Mouse (Mus musculus): ENCODE data around the gene Thada. TPM values are rescaled to one million over a fixed set of nuclear protein-coding genes. Genes with fewer than 3 reads are reported as not detected.

Gene Thada
- total and polyA plus RNA-seq, 3 experiments = 17.3 to 26.7 (median 22.2) TPM

DNA sequence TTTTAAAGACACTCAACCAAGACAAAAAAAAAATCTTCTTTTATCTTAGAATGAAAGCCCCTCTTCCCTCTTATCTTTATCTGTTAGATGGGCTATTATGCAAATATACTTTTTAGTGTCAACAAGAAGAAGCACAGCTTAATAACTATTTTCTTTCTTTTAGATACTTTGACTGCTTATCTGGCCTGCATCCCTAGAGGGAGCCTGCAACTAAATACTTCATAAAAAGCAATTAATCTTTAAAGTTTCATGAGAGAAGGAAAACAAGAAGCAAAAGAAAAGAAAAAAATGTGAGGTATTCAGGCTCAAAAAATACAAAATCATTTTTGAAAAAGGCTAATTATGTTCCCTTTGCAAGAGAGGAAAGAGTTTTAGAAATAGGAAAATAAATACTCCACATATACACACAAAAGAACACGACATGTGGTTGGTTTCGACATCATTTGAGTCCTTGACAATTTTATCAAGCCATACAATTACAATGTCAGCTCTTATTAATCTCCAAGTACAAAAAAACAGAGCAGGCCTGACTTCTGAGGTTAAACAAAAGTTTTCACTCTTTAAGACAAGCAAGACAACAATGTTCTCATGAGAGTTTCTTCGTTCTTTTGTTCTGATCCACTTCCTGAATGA, 32.1 kb upstream of the Thada start:
- dilution Hi-C loops (cut with MboI; ENCODE audit: extremely low pct_ligation_motif_present, extremely low pct_unique_long_range_greater_than_20kb, low sequenced_read_pairs) (no loop called here), in situ Hi-C loops (cut with MboI; ENCODE audit: low pct_ligation_motif_present, low pct_unique_long_range_greater_than_20kb, low sequenced_read_pairs) (no loop called here)
- H3K27ac ChIP-seq (ENCODE audit: insufficient read depth, low read depth) = no peak overlapping the region
- H3K4me3 ChIP-seq (replicated peaks in 1 of 3; ENCODE audit: low read depth in 2 of 3, low read length in 2 of 3, poor library complexity in 1 of 3) = no peak overlapping the region
- H3K4me2 ChIP-seq (ENCODE audit: insufficient read depth, low read depth, poor library complexity, severe bottlenecking) = no peak overlapping the region
- no peak overlapping the region for H3K9ac ChIP-seq (ENCODE audit: insufficient read depth, low read depth)
- H3K36me3 ChIP-seq (replicated peaks in 1 of 2; ENCODE audit: control insufficient read depth in 1 of 2, insufficient read depth in 1 of 2, low read length in 1 of 2) = no peaks in the 10 kb centered on the region
- no peaks in the 10 kb centered on the region for H3K79me2 ChIP-seq (replicated peaks; ENCODE audit: control insufficient read depth, extremely low read depth, insufficient read depth, poor library complexity, severe bottlenecking)
- no peak for DNase-seq (ENCODE audit: extremely low read depth)
- no peaks in the 10 kb centered on the region for H3K4me1 ChIP-seq (ENCODE audit: control insufficient read depth in 1 of 2, insufficient read depth in 2 of 2)
- H3K9me3 ChIP-seq (replicated peaks; ENCODE audit: low read length) = no peaks in the 10 kb centered on the region
- no peaks in the 10 kb centered on the region for H3K27me3 ChIP-seq (replicated peaks)
- TF ChIP-seq MXI1 (IDR thresholded peaks at IDR 0.05; ENCODE audit: low read depth, low read length) (no peak), CHD1 (IDR thresholded peaks at IDR 0.05; ENCODE audit: low read depth, low read length) (no peak), ETS1 (conservative IDR thresholded peaks at IDR 0.05; ENCODE audit: low read depth, low read length) (no peak), E2F4 (IDR thresholded peaks at IDR 0.05; ENCODE audit: insufficient replicate concordance, low read depth, low read length) (no peak), EP300 (IDR thresholded peaks at IDR 0.05; ENCODE audit: low read length) (no peak), CTCF (conservative IDR thresholded peaks at IDR 0.05 in 1 of 2, IDR thresholded peaks at IDR 0.05 in 1 of 2; ENCODE audit: low read depth in 2 of 2, low read length in 2 of 2) (no peak), TBP (conservative IDR thresholded peaks at IDR 0.05; ENCODE audit: low read depth, low read length) (no peak)

DNA sequence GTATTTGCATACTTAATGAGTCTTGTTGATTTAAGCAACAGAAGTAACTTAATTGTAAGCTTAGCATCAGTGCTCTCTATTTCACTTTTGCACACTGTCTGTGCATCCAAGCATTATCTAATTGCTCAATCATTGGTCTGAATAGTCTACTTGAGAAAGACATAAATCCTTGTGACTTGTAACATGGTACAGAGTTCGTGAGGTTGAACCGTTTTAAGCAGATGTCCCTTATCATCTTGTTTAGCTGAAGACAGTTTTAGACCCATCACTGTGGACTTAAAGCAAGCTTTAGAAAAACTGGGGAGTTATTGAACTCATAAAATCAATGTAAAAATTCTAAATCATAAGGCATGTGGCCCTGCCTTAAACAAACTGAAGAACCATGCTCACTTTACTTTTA, 31.6 kb upstream of the Thada start:
- Histone ChIP-seq H3K4me1 (ENCODE audit: control insufficient read depth in 1 of 2, insufficient read depth in 2 of 2) (no peaks in the 10 kb centered on the region), H3K4me3 (replicated peaks in 1 of 3; ENCODE audit: low read depth in 2 of 3, low read length in 2 of 3, poor library complexity in 1 of 3) (no peak overlapping the region), H3K27ac (ENCODE audit: insufficient read depth, low read depth) (no peak overlapping the region), H3K9me3 (replicated peaks; ENCODE audit: low read length) (no peaks in the 10 kb centered on the region), H3K9ac (ENCODE audit: insufficient read depth, low read depth) (no peak overlapping the region), H3K36me3 (replicated peaks in 1 of 2; ENCODE audit: control insufficient read depth in 1 of 2, insufficient read depth in 1 of 2, low read length in 1 of 2) (no peaks in the 10 kb centered on the region), H3K4me2 (ENCODE audit: insufficient read depth, low read depth, poor library complexity, severe bottlenecking) (no peak overlapping the region), H3K27me3 (replicated peaks) (no peaks in the 10 kb centered on the region), H3K79me2 (replicated peaks; ENCODE audit: control insufficient read depth, extremely low read depth, insufficient read depth, poor library complexity, severe bottlenecking) (no peaks in the 10 kb centered on the region)
- DNase-seq (ENCODE audit: extremely low read depth) = no peak
- dilution Hi-C loops (cut with MboI; ENCODE audit: extremely low pct_ligation_motif_present, extremely low pct_unique_long_range_greater_than_20kb, low sequenced_read_pairs) = no loop called here
- in situ Hi-C loops (cut with MboI; ENCODE audit: low pct_ligation_motif_present, low pct_unique_long_range_greater_than_20kb, low sequenced_read_pairs) = no loop called here
- TF ChIP-seq ELF1 (IDR thresholded peaks at IDR 0.05; ENCODE audit: low read depth, low read length) = no peak
- no peak for TF ChIP-seq CHD1 (IDR thresholded peaks at IDR 0.05; ENCODE audit: low read depth, low read length)

DNA sequence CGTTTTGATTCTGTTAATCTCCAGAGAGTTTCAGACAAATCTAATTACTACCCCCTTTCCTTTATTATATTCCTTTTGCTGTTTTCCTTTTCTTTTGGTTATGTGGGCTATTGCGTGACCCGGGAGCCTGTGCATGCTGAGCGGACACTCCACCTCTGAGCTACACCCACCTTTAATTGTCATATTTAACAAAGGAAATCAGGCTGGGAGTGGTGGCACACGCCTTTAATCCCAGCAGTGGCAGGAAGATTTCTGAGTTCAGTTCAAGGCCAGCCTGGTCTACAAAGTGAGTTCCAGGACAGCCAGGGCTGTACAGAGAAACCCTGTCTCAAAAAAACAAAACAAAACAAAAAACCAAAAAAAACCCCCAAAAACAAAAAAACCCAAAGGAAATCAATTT, 31.0 kb upstream of the Thada start:
- H3K36me3 ChIP-seq (replicated peaks in 1 of 2; ENCODE audit: control insufficient read depth in 1 of 2, insufficient read depth in 1 of 2, low read length in 1 of 2) = no peaks in the 10 kb centered on the region
- H3K4me3 ChIP-seq (replicated peaks in 1 of 3; ENCODE audit: low read depth in 2 of 3, low read length in 2 of 3, poor library complexity in 1 of 3) = no peak overlapping the region
- no peak overlapping the region for H3K27ac ChIP-seq (ENCODE audit: insufficient read depth, low read depth)
- H3K4me2 ChIP-seq (ENCODE audit: insufficient read depth, low read depth, poor library complexity, severe bottlenecking) = no peak overlapping the region
- DNase-seq (ENCODE audit: extremely low read depth) = no peak
- no peak overlapping the region for H3K9ac ChIP-seq (ENCODE audit: insufficient read depth, low read depth)
- dilution Hi-C loops (cut with MboI; ENCODE audit: extremely low pct_ligation_motif_present, extremely low pct_unique_long_range_greater_than_20kb, low sequenced_read_pairs) = no loop called here
- H3K27me3 ChIP-seq (replicated peaks) = no peaks in the 10 kb centered on the region
- no peaks in the 10 kb centered on the region for H3K4me1 ChIP-seq (ENCODE audit: control insufficient read depth in 1 of 2, insufficient read depth in 2 of 2)
- TF ChIP-seq TBP (conservative IDR thresholded peaks at IDR 0.05; ENCODE audit: low read depth, low read length) (no peak), RCOR1 (conservative IDR thresholded peaks at IDR 0.05; ENCODE audit: low read depth, low read length) (no peak), EP300 (IDR thresholded peaks at IDR 0.05; ENCODE audit: low read length) (no peak), MEF2A (IDR thresholded peaks at IDR 0.05; ENCODE audit: borderline replicate concordance, low read depth, low read length) (no peak), NELFE (IDR thresholded peaks at IDR 0.05; ENCODE audit: low read depth, low read length) (no peak), JUN (IDR thresholded peaks at IDR 0.05; ENCODE audit: insufficient read depth, low read depth, low read length) (no peak), RAD21 (IDR thresholded peaks at IDR 0.05; ENCODE audit: low read depth, low read length) (no peak), NRF1 (IDR thresholded peaks at IDR 0.05; ENCODE audit: low read depth, low read length) (no peak), UBTF (IDR thresholded peaks at IDR 0.05; ENCODE audit: low read depth, low read length) (no peak), ZC3H11A (IDR thresholded peaks at IDR 0.05; ENCODE audit: low read depth, low read length) (no peak), MXI1 (IDR thresholded peaks at IDR 0.05; ENCODE audit: low read depth, low read length) (no peak), HCFC1 (IDR thresholded peaks at IDR 0.05; ENCODE audit: low read depth, low read length) (no peak), USF1 (IDR thresholded peaks at IDR 0.05; ENCODE audit: low read depth, low read length) (no peak), CHD2 (IDR thresholded peaks at IDR 0.05; ENCODE audit: low read length) (no peak), POLR2A (IDR thresholded peaks at IDR 0.05; ENCODE audit: low read depth, low read length) (no peak), ETS1 (conservative IDR thresholded peaks at IDR 0.05; ENCODE audit: low read depth, low read length) (no peak)
- in situ Hi-C loops (cut with MboI; ENCODE audit: low pct_ligation_motif_present, low pct_unique_long_range_greater_than_20kb, low sequenced_read_pairs) = no loop called here
- H3K9me3 ChIP-seq (replicated peaks; ENCODE audit: low read length) = no peaks in the 10 kb centered on the region
- H3K79me2 ChIP-seq (replicated peaks; ENCODE audit: control insufficient read depth, extremely low read depth, insufficient read depth, poor library complexity, severe bottlenecking) = no peaks in the 10 kb centered on the region

All from CH12.LX (cell line).